Mouse (Mus musculus): ENCODE data around the gene Bpgm. TPM values are rescaled to one million over a fixed set of nuclear protein-coding genes. Genes with fewer than 3 reads are reported as not detected.
A peak's percentile ranks its signal among the peaks of the same experiment; 100 is the strongest.

The Bpgm gene
- polyA plus RNA-seq, 1 experiment from 2014 or later: 48.7 TPM

- DNase-seq (ENCODE audit: low spot score) (no peak), ATAC-seq (ENCODE audit: low read depth) (no peak)
- H3K9ac ChIP-seq (ENCODE audit: low read depth, low read length): 0 out of 2 replicates have a peak overlapping the region, but pooled peaks have one; percentile 3
- H3K4me2 ChIP-seq (ENCODE audit: low read depth, low read length): peak overlapping the region; percentile 27
- H3K4me1 ChIP-seq (ENCODE audit: control insufficient read depth, insufficient read depth, low read length): peaks cover 30% of the 10 kb centered on the region
- WGBS: 25% methylated on average over 8 of the region's 8 CpGs
- no peak overlapping the region for H3K4me3 ChIP-seq (ENCODE audit: low read depth, low read length)
- 0 out of 2 replicates have a peak, but pooled peaks cover 4% of the 10 kb centered on the region for H3K9me3 ChIP-seq (ENCODE audit: control insufficient read depth, low read length)
- H3K27me3 ChIP-seq (replicated peaks; ENCODE audit: control insufficient read depth, insufficient read depth, low read length): no peaks in the 10 kb centered on the region
- H3K27ac ChIP-seq (replicated peaks; ENCODE audit: low read depth, low read length): no peak overlapping the region
- H3K36me3 ChIP-seq (ENCODE audit: control insufficient read depth, insufficient read depth, low read length): no peaks in the 10 kb centered on the region
Observed at GRCm38 (mm10) chr6:34479531-34479930, 3.5 kb downstream of the Bpgm start.

- Histone ChIP-seq H3K36me3 (ENCODE audit: control insufficient read depth, insufficient read depth, low read length) (no peaks in the 10 kb centered on the region), H3K4me2 (ENCODE audit: low read depth, low read length) (no peak overlapping the region), H3K4me3 (ENCODE audit: low read depth, low read length) (no peak overlapping the region), H3K27me3 (replicated peaks; ENCODE audit: control insufficient read depth, insufficient read depth, low read length) (no peaks in the 10 kb centered on the region), H3K4me1 (ENCODE audit: control insufficient read depth, insufficient read depth, low read length) (peaks cover 27% of the 10 kb centered on the region), H3K27ac (replicated peaks; ENCODE audit: low read depth, low read length) (no peak overlapping the region), H3K9ac (ENCODE audit: low read depth, low read length) (no peak overlapping the region), H3K9me3 (ENCODE audit: control insufficient read depth, low read length) (0 out of 2 replicates have a peak, but pooled peaks cover 4% of the 10 kb centered on the region)
- peak; percentile 19 for DNase-seq (ENCODE audit: low spot score)
- WGBS: 44% methylated on average over 4 of the region's 4 CpGs
- ATAC-seq (ENCODE audit: low read depth): no peak
Observed at GRCm38 (mm10) chr6:34480749-34481148, 4.7 kb downstream of the Bpgm start.

- ATAC-seq (ENCODE audit: low read depth): no peak
- H3K27ac ChIP-seq (replicated peaks; ENCODE audit: low read depth, low read length): no peak overlapping the region
Observed at GRCm38 (mm10) chr6:34481349-34481748, 5.3 kb downstream of the Bpgm start.

GRCm38 (mm10) chr6:34482842-34483241 lies 6.8 kb downstream of the Bpgm start:
- H3K36me3 ChIP-seq (ENCODE audit: control insufficient read depth, insufficient read depth, low read length): peaks cover 8% of the 10 kb centered on the region; the same call in 1 of the 2 replicates
- H3K9ac ChIP-seq (ENCODE audit: low read depth, low read length): no peak overlapping the region
- ATAC-seq (ENCODE audit: low read depth) (no peak), DNase-seq (ENCODE audit: low spot score) (no peak)
- H3K27ac ChIP-seq (replicated peaks; ENCODE audit: low read depth, low read length): no peak overlapping the region
- H3K4me2 ChIP-seq (ENCODE audit: low read depth, low read length): no peak overlapping the region
- no peak overlapping the region for H3K4me3 ChIP-seq (ENCODE audit: low read depth, low read length)
- H3K4me1 ChIP-seq (ENCODE audit: control insufficient read depth, insufficient read depth, low read length): peaks cover 28% of the 10 kb centered on the region
- no peaks in the 10 kb centered on the region for H3K27me3 ChIP-seq (replicated peaks; ENCODE audit: control insufficient read depth, insufficient read depth, low read length)
- H3K9me3 ChIP-seq (ENCODE audit: control insufficient read depth, low read length): 0 out of 2 replicates have a peak, but pooled peaks cover 4% of the 10 kb centered on the region
- WGBS: 77% methylated on average over 4 of the region's 4 CpGs

More at GRCm38 (mm10) chr6:34481349-34481748, 5.3 kb downstream of the Bpgm start:
- no peak overlapping the region for H3K4me2 ChIP-seq (ENCODE audit: low read depth, low read length)
- H3K4me1 ChIP-seq (ENCODE audit: control insufficient read depth, insufficient read depth, low read length): peaks cover 32% of the 10 kb centered on the region
- H3K4me3 ChIP-seq (ENCODE audit: low read depth, low read length): no peak overlapping the region
- H3K9me3 ChIP-seq (ENCODE audit: control insufficient read depth, low read length): 0 out of 2 replicates have a peak, but pooled peaks cover 4% of the 10 kb centered on the region
- no peak overlapping the region for H3K9ac ChIP-seq (ENCODE audit: low read depth, low read length)
- no peak for DNase-seq (ENCODE audit: low spot score)
- no peaks in the 10 kb centered on the region for H3K27me3 ChIP-seq (replicated peaks; ENCODE audit: control insufficient read depth, insufficient read depth, low read length)
- no peaks in the 10 kb centered on the region for H3K36me3 ChIP-seq (ENCODE audit: control insufficient read depth, insufficient read depth, low read length)
- WGBS: 64% methylated on average over 6 of the region's 6 CpGs

- Histone ChIP-seq H3K9me3 (ENCODE audit: control insufficient read depth, low read length) (0 out of 2 replicates have a peak, but pooled peaks cover 4% of the 10 kb centered on the region), H3K4me2 (ENCODE audit: low read depth, low read length) (no peak overlapping the region), H3K27ac (replicated peaks; ENCODE audit: low read depth, low read length) (no peak overlapping the region), H3K4me3 (ENCODE audit: low read depth, low read length) (no peak overlapping the region), H3K27me3 (replicated peaks; ENCODE audit: control insufficient read depth, insufficient read depth, low read length) (no peaks in the 10 kb centered on the region), H3K4me1 (ENCODE audit: control insufficient read depth, insufficient read depth, low read length) (peaks cover 25% of the 10 kb centered on the region), H3K36me3 (ENCODE audit: control insufficient read depth, insufficient read depth, low read length) (peaks cover 10% of the 10 kb centered on the region; the same call in 1 of the 2 replicates), H3K9ac (ENCODE audit: low read depth, low read length) (no peak overlapping the region)
- ATAC-seq (ENCODE audit: low read depth) (no peak), DNase-seq (ENCODE audit: low spot score) (no peak)
- WGBS: 81% methylated on average over 5 of the region's 5 CpGs
Observed at GRCm38 (mm10) chr6:34483390-34483789, 7.4 kb downstream of the Bpgm start.

- Histone ChIP-seq H3K9ac (ENCODE audit: low read depth, low read length) (no peak overlapping the region), H3K27ac (replicated peaks; ENCODE audit: low read depth, low read length) (no peak overlapping the region), H3K4me1 (ENCODE audit: control insufficient read depth, insufficient read depth, low read length) (peaks cover 21% of the 10 kb centered on the region), H3K36me3 (ENCODE audit: control insufficient read depth, insufficient read depth, low read length) (peaks cover 13% of the 10 kb centered on the region), H3K9me3 (ENCODE audit: control insufficient read depth, low read length) (0 out of 2 replicates have a peak, but pooled peaks cover 4% of the 10 kb centered on the region), H3K27me3 (replicated peaks; ENCODE audit: control insufficient read depth, insufficient read depth, low read length) (no peaks in the 10 kb centered on the region), H3K4me2 (ENCODE audit: low read depth, low read length) (no peak overlapping the region), H3K4me3 (ENCODE audit: low read depth, low read length) (no peak overlapping the region)
- DNase-seq (ENCODE audit: low spot score): no peak
- ATAC-seq (ENCODE audit: low read depth): no peak
- 94% methylated on average over 7 of the region's 7 CpGs for WGBS
Observed at GRCm38 (mm10) chr6:34483811-34484210, 7.8 kb downstream of the Bpgm start.

GRCm38 (mm10) chr6:34486071-34486626 lies 10.1 kb downstream of the Bpgm start:
- Histone ChIP-seq H3K9me3 (ENCODE audit: control insufficient read depth, low read length) (0 out of 2 replicates have a peak, but pooled peaks cover 4% of the 10 kb centered on the region), H3K4me1 (ENCODE audit: control insufficient read depth, insufficient read depth, low read length) (peaks cover 8% of the 10 kb centered on the region; the same call in 1 of the 2 replicates), H3K4me2 (ENCODE audit: low read depth, low read length) (no peak overlapping the region), H3K4me3 (ENCODE audit: low read depth, low read length) (no peak overlapping the region), H3K9ac (ENCODE audit: low read depth, low read length) (no peak overlapping the region), H3K27ac (replicated peaks; ENCODE audit: low read depth, low read length) (no peak overlapping the region), H3K27me3 (replicated peaks; ENCODE audit: control insufficient read depth, insufficient read depth, low read length) (no peaks in the 10 kb centered on the region), H3K36me3 (ENCODE audit: control insufficient read depth, insufficient read depth, low read length) (peaks cover 16% of the 10 kb centered on the region)
- ATAC-seq (ENCODE audit: low read depth): no peak
- DNase-seq (ENCODE audit: low spot score): no peak
- 73% methylated on average over 14 of the region's 14 CpGs for WGBS

GRCm38 (mm10) chr6:34493327-34494095 lies 17.5 kb downstream of the Bpgm start:
- WGBS: 67% methylated on average over 21 of the region's 21 CpGs
- H3K9ac ChIP-seq (ENCODE audit: low read depth, low read length): no peak overlapping the region
- no peaks in the 10 kb centered on the region for H3K9me3 ChIP-seq (ENCODE audit: control insufficient read depth, low read length)
- DNase-seq (ENCODE audit: low spot score): peak; percentile 83
- H3K36me3 ChIP-seq (ENCODE audit: control insufficient read depth, insufficient read depth, low read length): peaks cover 6% of the 10 kb centered on the region
- peak; percentile 90 for ATAC-seq (ENCODE audit: low read depth)
- H3K4me3 ChIP-seq (ENCODE audit: low read depth, low read length): no peak overlapping the region
- H3K4me1 ChIP-seq (ENCODE audit: control insufficient read depth, insufficient read depth, low read length): peaks cover 26% of the 10 kb centered on the region
- H3K27me3 ChIP-seq (replicated peaks; ENCODE audit: control insufficient read depth, insufficient read depth, low read length): no peaks in the 10 kb centered on the region
- H3K27ac ChIP-seq (replicated peaks; ENCODE audit: low read depth, low read length): no peak overlapping the region
- H3K4me2 ChIP-seq (ENCODE audit: low read depth, low read length): 0 out of 2 replicates have a peak overlapping the region, but pooled peaks have one; percentile 16
